Mouse (Mus musculus) embryonic facial prominence, embryonic 14.5 days (tissue): ENCODE results near the gene Gm21970. TPM values are rescaled to one million over a fixed set of nuclear protein-coding genes. Genes with fewer than 3 reads are reported as not detected.

ENCODE experiments used
- ATAC-seq: fragments of 200-750 bp; cut with Nextera tagmentation; 2 replicates; pipeline ENCODE4 v1.8.0; 2017; ENCODE audit warnings: low read depth, moderate number of reproducible peaks, moderate TSS enrichment
- DNase-seq: peaks from one replicate; pipeline ENCODE4 v3.0.0-alpha.2; 2015; ENCODE audit warnings: low spot score
- H3K27ac ChIP-seq: fragments of 300-500 bp; sonication (generic); replicated peaks from 2 replicates; pipeline ENCODE4 v1.5.1; 2014; ENCODE audit warnings: low read depth, mild to moderate bottlenecking, low read length, moderate library complexity
- H3K27me3 ChIP-seq: fragments of 300-500 bp; sonication (generic); replicated peaks from 2 replicates; pipeline ENCODE4 v1.6.1; 2014; ENCODE audit warnings: low read length; ENCODE audit not compliant: control insufficient read depth, insufficient read depth
- H3K36me3 ChIP-seq: fragments of 300-500 bp; sonication (generic); 2 replicates; pipeline ENCODE4 v1.6.1; 2014; ENCODE audit warnings: low read length, mixed read lengths; ENCODE audit not compliant: control insufficient read depth, insufficient read depth
- H3K4me1 ChIP-seq: fragments of 300-500 bp; sonication (generic); 2 replicates; pipeline ENCODE4 v1.6.1; 2014; ENCODE audit warnings: antibody characterized with exemption, low read length; ENCODE audit not compliant: control insufficient read depth, insufficient read depth
- H3K4me2 ChIP-seq: fragments of 300-500 bp; sonication (generic); 2 replicates; pipeline ENCODE4 v1.6.1; 2014; ENCODE audit warnings: low read depth, mild to moderate bottlenecking, low read length, moderate library complexity, mixed read lengths
- H3K4me3 ChIP-seq: fragments of 300-500 bp; sonication (generic); 2 replicates; pipeline ENCODE4 v1.5.1; 2014; ENCODE audit warnings: low read depth, mild to moderate bottlenecking, low read length
- H3K9ac ChIP-seq: fragments of 300-500 bp; sonication (generic); 2 replicates; pipeline ENCODE4 v1.6.1; 2014; ENCODE audit warnings: low read depth, mild to moderate bottlenecking, low read length, moderate library complexity, mixed read lengths
- H3K9me3 ChIP-seq: fragments of 300-500 bp; sonication (generic); 2 replicates; pipeline ENCODE4 v1.6.1; 2016; ENCODE audit warnings: low read length; ENCODE audit not compliant: control insufficient read depth
- WGBS: fragments of 180-500 bp; shearing (Covaris S2); extraction: QIAGEN DNeasy Blood & Tissue Kit; methylation state at CpG from one replicate; pipeline ENCODE4 v1.1.7; 2014; 5-methylcytosine and 5-hydroxymethylcytosine counted together
- polyA plus RNA-seq: library from polyadenylated mRNA; unstranded; fragments of >200 nt; fragmentation: Nextera tagmentation; extraction: Ambion mirVana; gene quantifications from 2 replicates; pipeline ENCODE4 v1.2.1, GENCODE M21; 2014

Gm21970 gene
- polyA plus RNA-seq, 1 experiment from 2014 or later, result not detected

- no peaks in the 10 kb centered on the region for H3K9me3 ChIP-seq
- no peaks in the 10 kb centered on the region for H3K27me3 ChIP-seq
- no peak overlapping the region; the same call in 1 of the 2 replicates for H3K27ac ChIP-seq
- H3K4me3 ChIP-seq, result no peak overlapping the region
- peak; percentile 59 for DNase-seq
- no peak overlapping the region for H3K9ac ChIP-seq
- no peaks in the 10 kb centered on the region for H3K36me3 ChIP-seq
- peak; percentile 33; the same call in 1 of the 2 replicates for ATAC-seq
- no peak overlapping the region for H3K4me2 ChIP-seq
- H3K4me1 ChIP-seq, result 0 out of 2 replicates have a peak, but pooled peaks cover 1% of the 10 kb centered on the region
- 42% methylated on average over 6 of the region's 6 CpGs for WGBS
Measured at GRCm38 (mm10) chr16:91452363-91452896, 60.9 kb downstream of the Gm21970 start.

- H3K27ac ChIP-seq, result no peak overlapping the region
- no peaks in the 10 kb centered on the region for H3K4me1 ChIP-seq
- no peak for DNase-seq
- no peak overlapping the region for H3K9ac ChIP-seq
- no peak overlapping the region for H3K4me3 ChIP-seq
- H3K27me3 ChIP-seq, result no peaks in the 10 kb centered on the region
- H3K9me3 ChIP-seq, result no peaks in the 10 kb centered on the region
- H3K36me3 ChIP-seq, result no peaks in the 10 kb centered on the region
- ATAC-seq, result no peak
- WGBS, result 68% methylated on average over 4 of the region's 4 CpGs
- H3K4me2 ChIP-seq, result no peak overlapping the region
Measured at GRCm38 (mm10) chr16:91455868-91456267, 64.3 kb downstream of the Gm21970 start.

DNA sequence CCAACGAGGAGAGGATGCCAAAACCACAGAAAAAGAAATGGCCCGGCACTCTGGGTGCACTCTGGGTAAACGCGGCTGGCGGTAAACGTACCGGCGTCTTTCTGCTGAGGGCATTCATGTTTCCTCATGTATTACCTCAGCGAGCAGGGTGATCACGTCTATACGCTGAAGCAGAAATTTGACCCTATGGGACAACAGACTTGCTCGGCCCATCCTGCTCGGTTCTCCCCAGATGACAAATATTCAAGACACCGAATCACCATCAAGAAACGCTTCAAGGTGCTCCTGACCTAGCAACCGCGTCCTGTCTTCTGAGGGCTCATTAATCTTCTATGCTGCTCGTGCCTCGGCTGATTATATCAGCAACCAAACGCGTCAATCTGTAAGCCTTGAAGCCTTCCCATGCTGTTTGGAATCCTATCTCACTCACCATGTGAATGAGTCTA lies 66.8 kb downstream of the Gm21970 start:
- Histone ChIP-seq H3K9me3 (no peaks in the 10 kb centered on the region), H3K4me3 (no peak overlapping the region), H3K9ac (no peak overlapping the region), H3K36me3 (no peaks in the 10 kb centered on the region), H3K4me1 (no peaks in the 10 kb centered on the region), H3K27ac (no peak overlapping the region), H3K27me3 (no peaks in the 10 kb centered on the region), H3K4me2 (no peak overlapping the region)
- WGBS, result 85% methylated on average over 21 of the region's 21 CpGs
- ATAC-seq, result no peak
- no peak for DNase-seq

GRCm38 (mm10) chr16:91458976-91459375 lies 67.5 kb downstream of the Gm21970 start:
- Histone ChIP-seq H3K27ac (no peak overlapping the region), H3K4me2 (no peak overlapping the region), H3K4me1 (no peaks in the 10 kb centered on the region), H3K36me3 (no peaks in the 10 kb centered on the region), H3K9ac (no peak overlapping the region), H3K9me3 (no peaks in the 10 kb centered on the region), H3K4me3 (no peak overlapping the region), H3K27me3 (no peaks in the 10 kb centered on the region)
- no peak for DNase-seq
- WGBS, result 60% methylated on average over 5 of the region's 5 CpGs
- ATAC-seq, result no peak

DNA sequence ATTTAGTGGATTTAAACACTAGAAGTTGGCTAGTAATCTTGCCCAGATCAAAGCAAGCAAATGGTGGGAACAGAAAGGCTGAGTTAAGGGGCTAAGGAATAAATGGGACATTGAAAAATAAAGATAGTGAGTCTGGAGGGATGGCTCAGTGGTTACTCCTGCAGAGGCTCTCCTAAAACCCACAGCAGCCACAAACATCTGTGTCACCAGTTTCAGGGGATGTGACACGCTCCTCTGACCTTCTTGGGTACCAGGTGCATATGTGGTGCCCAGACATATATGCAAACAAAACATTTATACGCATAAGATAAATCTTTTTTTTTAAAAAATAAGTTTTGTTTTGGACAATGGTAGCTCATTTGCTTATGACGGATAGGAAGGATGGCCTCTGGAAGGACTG lies 67.9 kb downstream of the Gm21970 start:
- H3K9me3 ChIP-seq, result no peaks in the 10 kb centered on the region
- WGBS, result 87% methylated on average over 3 of the region's 3 CpGs
- no peak overlapping the region for H3K4me3 ChIP-seq
- no peaks in the 10 kb centered on the region for H3K4me1 ChIP-seq
- no peak overlapping the region for H3K27ac ChIP-seq
- H3K36me3 ChIP-seq, result no peaks in the 10 kb centered on the region
- DNase-seq (no peak), ATAC-seq (no peak)
- H3K4me2 ChIP-seq, result no peak overlapping the region
- H3K27me3 ChIP-seq, result no peaks in the 10 kb centered on the region
- H3K9ac ChIP-seq, result no peak overlapping the region

DNA sequence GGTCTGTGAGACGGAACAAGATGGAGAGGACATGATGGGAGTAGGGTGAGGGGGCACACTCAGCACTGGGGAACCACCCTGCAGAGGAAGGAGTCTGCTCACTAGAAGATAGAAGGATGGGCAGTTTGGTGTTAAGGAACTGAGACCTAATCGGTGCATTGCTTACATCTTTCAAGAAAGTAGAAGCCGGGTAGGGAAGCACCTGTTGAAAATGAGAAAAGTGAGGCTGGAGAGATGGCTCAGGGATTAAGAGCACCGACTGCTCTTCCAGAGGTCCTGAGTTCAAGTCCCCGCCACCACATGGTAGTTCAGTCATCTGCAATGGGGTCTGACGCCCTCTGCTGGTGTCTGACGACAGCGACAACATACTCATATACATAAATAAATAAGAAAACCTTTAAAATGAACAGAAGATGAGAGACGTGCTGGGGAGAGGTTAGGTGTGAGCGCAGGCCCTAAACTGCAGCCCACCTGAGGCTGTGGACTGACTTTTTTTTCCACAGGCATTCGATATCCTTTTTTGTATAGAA lies 68.4 kb downstream of the Gm21970 start:
- H3K4me1 ChIP-seq, result no peaks in the 10 kb centered on the region
- no peak overlapping the region for H3K9ac ChIP-seq
- no peak overlapping the region for H3K4me2 ChIP-seq
- ATAC-seq, result no peak
- no peak for DNase-seq
- H3K9me3 ChIP-seq, result no peaks in the 10 kb centered on the region
- H3K27ac ChIP-seq, result no peak overlapping the region
- H3K36me3 ChIP-seq, result no peaks in the 10 kb centered on the region
- no peak overlapping the region for H3K4me3 ChIP-seq
- WGBS, result 75% methylated on average over 11 of the region's 11 CpGs
- H3K27me3 ChIP-seq, result no peaks in the 10 kb centered on the region

DNA sequence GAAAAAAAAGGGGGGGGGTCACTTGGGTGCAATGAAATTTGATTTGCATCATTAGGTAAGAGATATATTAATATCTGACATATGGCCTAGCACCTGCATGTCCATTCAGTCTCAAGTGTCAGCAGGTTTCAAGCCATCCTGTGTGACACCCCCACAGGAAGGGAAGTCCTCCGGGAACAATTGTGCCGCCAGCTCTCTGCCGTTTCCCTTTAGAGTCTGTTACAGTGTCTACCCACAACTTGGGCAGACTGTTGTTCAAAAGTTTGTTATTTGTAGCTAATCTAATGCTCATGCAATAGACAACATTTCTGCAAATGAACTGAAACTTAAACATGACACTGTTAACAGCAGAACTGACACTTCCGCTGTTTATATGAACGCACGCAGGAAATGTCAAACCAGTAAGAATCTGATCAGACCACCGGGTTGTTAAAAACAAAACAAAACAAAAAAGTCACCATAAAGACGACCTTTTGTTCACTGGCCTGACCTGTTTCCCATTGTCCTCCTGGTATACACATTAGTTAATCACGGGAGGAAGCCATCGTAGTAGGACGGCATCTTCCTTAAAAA lies 69.6 kb downstream of the Gm21970 start:
- DNase-seq (no peak), ATAC-seq (no peak)
- H3K27me3 ChIP-seq, result no peaks in the 10 kb centered on the region
- H3K4me2 ChIP-seq, result no peak overlapping the region
- no peaks in the 10 kb centered on the region for H3K36me3 ChIP-seq
- no peak overlapping the region for H3K27ac ChIP-seq
- no peak overlapping the region for H3K4me3 ChIP-seq
- peaks cover 1% of the 10 kb centered on the region; the same call in 1 of the 2 replicates for H3K4me1 ChIP-seq
- H3K9me3 ChIP-seq, result no peaks in the 10 kb centered on the region
- 56% methylated on average over 11 of the region's 11 CpGs for WGBS
- no peak overlapping the region for H3K9ac ChIP-seq

GRCm38 (mm10) chr16:91461773-91462181 lies 70.3 kb downstream of the Gm21970 start:
- H3K9me3 ChIP-seq, result no peaks in the 10 kb centered on the region
- no peaks in the 10 kb centered on the region for H3K36me3 ChIP-seq
- no peak overlapping the region for H3K27ac ChIP-seq
- no peak for DNase-seq
- 56% methylated on average over 9 of the region's 9 CpGs for WGBS
- no peak for ATAC-seq
- peaks cover 6% of the 10 kb centered on the region; the same call in 1 of the 2 replicates for H3K4me1 ChIP-seq
- H3K4me3 ChIP-seq, result no peak overlapping the region
- H3K27me3 ChIP-seq, result no peaks in the 10 kb centered on the region
- no peak overlapping the region for H3K9ac ChIP-seq
- no peak overlapping the region for H3K4me2 ChIP-seq

DNA sequence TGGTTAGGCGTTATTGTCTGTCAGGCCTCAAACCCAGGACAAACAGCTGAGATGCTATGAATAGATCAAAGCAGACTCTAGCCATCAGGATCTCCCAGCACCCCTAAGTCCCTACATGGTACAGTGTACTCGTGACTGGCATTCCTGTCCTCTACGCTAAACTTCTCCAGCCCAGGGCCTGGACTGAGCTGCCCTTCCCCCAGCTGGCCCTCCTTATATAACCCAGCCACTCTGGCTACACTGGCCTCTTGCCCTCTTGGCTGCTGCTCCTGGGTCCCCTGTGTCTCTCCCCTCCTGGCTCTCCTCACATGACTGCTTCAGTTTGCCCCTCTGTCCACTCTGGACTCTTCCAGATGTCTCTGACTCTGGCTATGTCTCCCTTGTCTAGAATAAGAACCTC lies 71.1 kb downstream of the Gm21970 start:
- H3K27ac ChIP-seq, result no peak overlapping the region

More for the DNA sequence above, 71.1 kb downstream of the Gm21970 start:
- Histone ChIP-seq H3K4me3 (no peak overlapping the region), H3K4me2 (no peak overlapping the region), H3K36me3 (no peaks in the 10 kb centered on the region), H3K9me3 (no peaks in the 10 kb centered on the region), H3K27me3 (no peaks in the 10 kb centered on the region), H3K9ac (no peak overlapping the region), H3K4me1 (peaks cover 7% of the 10 kb centered on the region; the same call in 1 of the 2 replicates)
- 58% methylated on average over 3 of the region's 3 CpGs for WGBS
- ATAC-seq, result no peak
- no peak for DNase-seq
